Mouse (Mus musculus): ENCODE results near the gene Cnpy1. TPM values are rescaled to one million over a fixed set of nuclear protein-coding genes. Genes with fewer than 3 reads are reported as not detected.

The Cnpy1 gene
- polyA plus RNA-seq, 1 experiment from 2014 or later = 0.60 TPM

DNA sequence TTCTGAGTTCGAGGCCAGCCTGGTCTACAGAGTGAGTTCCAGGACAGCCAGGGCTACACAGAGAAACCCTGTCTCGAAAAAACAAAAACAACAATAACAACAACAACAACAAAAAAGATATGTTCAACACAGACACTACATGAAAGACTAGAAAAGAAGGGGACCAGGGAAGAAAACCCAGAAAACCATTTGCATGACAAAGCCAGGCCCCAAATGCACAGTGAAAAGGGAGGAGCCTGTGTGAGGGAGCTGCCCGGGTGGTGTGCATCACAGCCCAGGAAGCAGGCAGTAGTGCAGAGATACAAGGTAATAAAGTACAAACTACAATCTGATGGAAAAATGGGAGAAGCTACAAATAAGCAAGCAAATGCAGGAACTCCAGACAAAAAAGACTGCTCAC, 13.5 kb downstream of the Cnpy1 start:
- Histone ChIP-seq H3K27me3 (replicated peaks; ENCODE audit: control insufficient read depth, insufficient read depth, low read length) (no peaks in the 10 kb centered on the region), H3K4me2 (ENCODE audit: low read depth, low read length) (no peak overlapping the region), H3K4me1 (ENCODE audit: control insufficient read depth, insufficient read depth, low read length) (no peaks in the 10 kb centered on the region), H3K9ac (ENCODE audit: low read depth, low read length) (no peak overlapping the region), H3K27ac (ENCODE audit: low read length) (no peak overlapping the region), H3K36me3 (ENCODE audit: control insufficient read depth, insufficient read depth, low read length) (no peaks in the 10 kb centered on the region), H3K9me3 (ENCODE audit: control insufficient read depth, low read length) (no peaks in the 10 kb centered on the region), H3K4me3 (ENCODE audit: low read length) (no peak overlapping the region)
- ATAC-seq = no peak
- 72% methylated on average over 3 of the region's 3 CpGs for WGBS

DNA sequence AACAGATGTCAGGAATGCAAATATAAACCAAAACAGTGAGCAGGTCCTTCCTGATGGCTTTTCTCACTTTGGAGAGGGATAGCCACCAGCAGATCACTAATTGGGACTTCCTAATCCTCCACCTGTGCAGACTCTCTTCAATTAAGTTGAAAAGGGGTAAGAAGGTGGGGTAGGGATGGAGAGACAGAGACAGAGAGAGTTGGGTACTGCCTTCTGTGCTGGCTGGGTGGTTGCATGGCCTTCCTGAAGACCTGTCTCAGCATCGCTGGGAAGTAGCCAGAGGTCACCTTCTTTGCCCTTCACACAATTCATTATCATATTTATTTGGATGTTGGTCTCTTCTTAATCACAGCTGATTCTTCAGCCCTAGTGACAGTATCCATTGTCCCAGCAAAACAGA, 26.0 kb downstream of the Cnpy1 start:
- no peak overlapping the region for H3K4me3 ChIP-seq (ENCODE audit: low read length)

DNA sequence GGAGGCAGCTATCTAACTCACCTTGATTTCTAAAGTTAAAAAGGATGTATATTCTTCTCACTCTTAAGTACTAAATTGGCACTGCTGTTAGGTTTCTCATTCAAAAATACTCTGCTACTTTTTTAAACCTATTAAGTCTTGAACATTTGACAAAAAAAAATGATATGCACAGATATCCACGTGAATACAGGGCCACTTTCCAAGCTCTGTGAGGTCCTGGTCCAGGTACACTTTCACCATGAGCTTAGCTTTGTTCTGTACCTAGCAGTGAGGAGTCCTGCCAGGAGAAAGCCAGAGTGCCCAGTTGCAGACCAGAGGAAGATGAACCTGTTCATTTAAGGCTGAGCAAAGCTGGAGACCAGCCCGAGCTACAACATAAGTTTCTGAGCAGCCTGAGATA, 32.2 kb downstream of the Cnpy1 start:
- Histone ChIP-seq H3K4me2 (ENCODE audit: low read depth, low read length) (no peak overlapping the region), H3K9me3 (ENCODE audit: control insufficient read depth, low read length) (no peaks in the 10 kb centered on the region), H3K27ac (ENCODE audit: low read length) (no peak overlapping the region), H3K9ac (ENCODE audit: low read depth, low read length) (no peak overlapping the region), H3K4me1 (ENCODE audit: control insufficient read depth, insufficient read depth, low read length) (peaks cover 7% of the 10 kb centered on the region), H3K36me3 (ENCODE audit: control insufficient read depth, insufficient read depth, low read length) (no peaks in the 10 kb centered on the region), H3K4me3 (ENCODE audit: low read length) (no peak overlapping the region), H3K27me3 (replicated peaks; ENCODE audit: control insufficient read depth, insufficient read depth, low read length) (peaks cover 42% of the 10 kb centered on the region)
- no peak for ATAC-seq
- WGBS = 61% methylated on average over 2 of the region's 2 CpGs

More for the DNA sequence above, 26.0 kb downstream of the Cnpy1 start:
- Histone ChIP-seq H3K9ac (ENCODE audit: low read depth, low read length) (no peak overlapping the region), H3K27ac (ENCODE audit: low read length) (no peak overlapping the region), H3K4me1 (ENCODE audit: control insufficient read depth, insufficient read depth, low read length) (no peaks in the 10 kb centered on the region), H3K36me3 (ENCODE audit: control insufficient read depth, insufficient read depth, low read length) (no peaks in the 10 kb centered on the region), H3K27me3 (replicated peaks; ENCODE audit: control insufficient read depth, insufficient read depth, low read length) (peaks cover 4% of the 10 kb centered on the region), H3K4me2 (ENCODE audit: low read depth, low read length) (no peak overlapping the region), H3K9me3 (ENCODE audit: control insufficient read depth, low read length) (no peaks in the 10 kb centered on the region)
- ATAC-seq = no peak
- WGBS = 93% methylated on average over 1 of the region's 1 CpGs

DNA sequence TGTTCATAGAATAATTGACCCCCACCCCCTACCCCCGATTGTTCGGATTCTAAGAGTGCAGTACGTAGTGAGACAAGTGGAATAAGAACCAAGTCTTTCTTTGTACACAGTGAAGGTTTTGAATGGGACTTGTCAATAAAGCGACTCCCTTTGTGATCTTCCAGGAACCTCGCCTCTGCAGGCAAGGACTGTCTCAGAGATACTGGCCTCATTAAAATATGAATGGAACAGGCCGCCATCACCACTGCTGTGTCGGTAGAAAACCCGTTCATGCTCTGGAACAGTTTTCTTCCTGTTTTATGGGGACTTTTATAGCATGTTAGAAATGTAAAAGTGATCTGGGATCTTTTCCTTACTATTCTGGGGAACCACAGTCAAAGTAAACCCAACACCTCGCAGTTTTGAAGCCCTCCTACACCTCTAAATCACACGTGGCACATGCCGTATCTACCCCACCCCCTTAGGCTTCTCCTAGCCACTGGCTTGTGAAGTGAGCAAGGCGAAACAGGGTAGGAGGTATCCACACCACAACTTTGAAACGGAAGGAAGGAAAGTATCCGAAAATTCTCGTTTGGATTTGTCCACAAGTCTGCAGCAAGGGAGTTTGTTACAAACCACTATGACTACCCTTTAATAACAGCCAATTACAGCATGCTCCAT, 33.8 kb downstream of the Cnpy1 start:
- H3K27me3 ChIP-seq (replicated peaks; ENCODE audit: control insufficient read depth, insufficient read depth, low read length) = peaks cover 54% of the 10 kb centered on the region
- 6% methylated on average over 15 of the region's 15 CpGs for WGBS
- no peaks in the 10 kb centered on the region for H3K36me3 ChIP-seq (ENCODE audit: control insufficient read depth, insufficient read depth, low read length)

DNA sequence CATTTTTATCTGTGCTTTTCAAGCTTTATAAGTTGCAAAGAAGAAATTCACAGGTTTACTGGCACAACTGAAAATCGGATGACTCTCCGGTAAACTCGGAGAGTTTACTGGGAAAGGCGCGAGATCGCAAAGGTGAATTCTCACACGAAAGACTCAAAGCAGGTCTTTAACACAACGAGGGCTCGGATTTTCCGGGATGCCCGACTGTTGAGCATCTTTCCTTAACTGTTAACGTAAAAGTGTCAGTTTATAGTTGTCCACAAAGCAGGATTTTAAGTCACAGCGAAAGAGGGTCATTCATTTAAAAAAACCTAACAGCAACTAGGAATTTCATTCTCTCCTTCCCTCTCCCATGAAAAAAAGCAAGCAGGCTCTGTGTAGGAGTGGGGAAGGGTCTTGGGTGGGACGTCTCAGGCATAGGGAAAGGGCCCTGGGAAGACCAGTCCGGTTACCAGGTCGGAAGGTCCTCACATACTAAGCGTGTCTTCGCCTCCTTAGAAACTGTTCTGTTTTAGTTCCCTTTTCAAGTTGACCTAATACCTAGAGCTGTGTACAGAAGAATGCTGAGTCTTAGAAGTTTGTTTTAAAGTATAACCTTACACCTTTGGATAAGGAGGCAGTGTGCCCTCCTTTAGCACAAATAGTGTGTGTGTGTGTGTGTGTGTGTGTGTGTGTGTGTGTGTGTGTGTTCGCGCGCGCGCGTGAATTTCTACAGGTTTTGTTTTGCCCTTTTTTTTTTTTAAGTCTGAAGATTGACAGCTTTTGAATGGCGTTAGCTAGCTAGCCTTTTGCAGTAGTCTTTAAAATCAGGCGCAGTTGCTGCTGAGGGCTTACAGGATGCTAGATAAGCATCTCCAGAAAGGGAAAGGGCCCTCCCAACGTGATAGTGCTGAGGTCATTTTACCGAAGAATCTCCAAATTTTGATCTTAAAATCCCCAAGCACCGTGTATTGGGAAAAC, 34.7 kb downstream of the Cnpy1 start:
- WGBS = 2% methylated on average over 29 of the region's 29 CpGs

More for the DNA sequence above, 33.8 kb downstream of the Cnpy1 start:
- H3K9me3 ChIP-seq (ENCODE audit: control insufficient read depth, low read length) = no peaks in the 10 kb centered on the region
- H3K4me3 ChIP-seq (ENCODE audit: low read length) = no peak overlapping the region
- H3K9ac ChIP-seq (ENCODE audit: low read depth, low read length) = no peak overlapping the region
- ATAC-seq = no peak
- H3K4me2 ChIP-seq (ENCODE audit: low read depth, low read length) = no peak overlapping the region
- H3K4me1 ChIP-seq (ENCODE audit: control insufficient read depth, insufficient read depth, low read length) = peaks cover 7% of the 10 kb centered on the region
- H3K27ac ChIP-seq (ENCODE audit: low read length) = no peak overlapping the region

DNA sequence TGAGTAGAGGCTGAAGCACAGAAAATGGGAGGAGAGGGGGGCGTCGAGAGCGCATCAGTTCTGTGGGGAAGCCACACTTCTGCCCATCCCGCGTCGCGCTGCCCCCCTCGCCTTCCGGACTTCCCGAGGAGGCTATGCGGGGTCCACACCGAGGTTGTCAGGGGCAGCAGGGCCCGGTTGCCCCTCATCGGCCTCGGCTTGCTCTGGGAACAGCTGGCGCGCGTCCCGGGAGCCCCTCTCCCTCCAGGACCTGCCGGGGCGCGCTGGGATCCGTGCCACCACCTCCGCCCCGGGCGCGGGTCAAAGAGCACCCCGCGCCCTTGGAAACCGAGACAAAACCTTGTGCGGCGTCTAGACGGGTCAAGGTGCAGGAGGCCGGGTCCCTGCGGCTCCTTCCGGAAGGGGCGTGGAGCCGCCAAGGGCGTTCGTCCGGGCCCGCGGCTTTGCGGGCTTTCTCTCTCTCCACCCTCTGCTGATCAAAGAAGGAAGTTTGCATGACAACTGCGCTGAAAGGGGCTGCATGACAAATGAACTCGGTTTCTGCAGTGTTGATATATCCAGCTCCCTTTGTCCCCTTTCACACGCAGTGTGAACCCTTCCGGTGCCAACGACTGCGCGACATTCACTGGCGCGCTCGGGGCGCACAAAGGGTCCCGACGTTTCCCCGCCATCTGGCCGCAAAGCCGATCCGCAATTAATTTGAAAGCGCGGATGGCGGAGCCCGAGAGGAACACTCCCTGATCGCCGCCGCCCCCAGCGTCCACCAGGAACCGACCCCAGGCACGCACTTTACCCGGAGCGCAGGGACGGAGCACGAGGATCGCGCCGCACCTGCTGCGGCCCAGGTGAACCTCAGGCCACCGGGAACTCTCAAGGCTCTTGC, 35.8 kb downstream of the Cnpy1 start:
- Histone ChIP-seq H3K27ac (ENCODE audit: low read length) (no peak overlapping the region), H3K27me3 (replicated peaks; ENCODE audit: control insufficient read depth, insufficient read depth, low read length) (peaks cover 63% of the 10 kb centered on the region), H3K4me3 (ENCODE audit: low read length) (peak overlapping the region; percentile 47), H3K9ac (ENCODE audit: low read depth, low read length) (peak overlapping the region; percentile 36; the same call in 1 of the 2 replicates), H3K4me1 (ENCODE audit: control insufficient read depth, insufficient read depth, low read length) (peaks cover 7% of the 10 kb centered on the region), H3K36me3 (ENCODE audit: control insufficient read depth, insufficient read depth, low read length) (no peaks in the 10 kb centered on the region), H3K9me3 (ENCODE audit: control insufficient read depth, low read length) (no peaks in the 10 kb centered on the region), H3K4me2 (ENCODE audit: low read depth, low read length) (peak overlapping the region; percentile 69)
- WGBS = under 1% methylated on average over 79 of the region's 80 CpGs
- ATAC-seq = peak; percentile 93

More for the DNA sequence above, 34.7 kb downstream of the Cnpy1 start:
- H3K9me3 ChIP-seq (ENCODE audit: control insufficient read depth, low read length) = no peaks in the 10 kb centered on the region
- H3K4me3 ChIP-seq (ENCODE audit: low read length) = no peak overlapping the region; the same call in 1 of the 2 replicates
- H3K27ac ChIP-seq (ENCODE audit: low read length) = no peak overlapping the region
- no peak overlapping the region for H3K9ac ChIP-seq (ENCODE audit: low read depth, low read length)
- ATAC-seq = no peak
- H3K36me3 ChIP-seq (ENCODE audit: control insufficient read depth, insufficient read depth, low read length) = no peaks in the 10 kb centered on the region
- peak overlapping the region; percentile 69; the same call in 1 of the 2 replicates for H3K4me2 ChIP-seq (ENCODE audit: low read depth, low read length)
- peaks cover 59% of the 10 kb centered on the region for H3K27me3 ChIP-seq (replicated peaks; ENCODE audit: control insufficient read depth, insufficient read depth, low read length)
- H3K4me1 ChIP-seq (ENCODE audit: control insufficient read depth, insufficient read depth, low read length) = peaks cover 7% of the 10 kb centered on the region

DNA sequence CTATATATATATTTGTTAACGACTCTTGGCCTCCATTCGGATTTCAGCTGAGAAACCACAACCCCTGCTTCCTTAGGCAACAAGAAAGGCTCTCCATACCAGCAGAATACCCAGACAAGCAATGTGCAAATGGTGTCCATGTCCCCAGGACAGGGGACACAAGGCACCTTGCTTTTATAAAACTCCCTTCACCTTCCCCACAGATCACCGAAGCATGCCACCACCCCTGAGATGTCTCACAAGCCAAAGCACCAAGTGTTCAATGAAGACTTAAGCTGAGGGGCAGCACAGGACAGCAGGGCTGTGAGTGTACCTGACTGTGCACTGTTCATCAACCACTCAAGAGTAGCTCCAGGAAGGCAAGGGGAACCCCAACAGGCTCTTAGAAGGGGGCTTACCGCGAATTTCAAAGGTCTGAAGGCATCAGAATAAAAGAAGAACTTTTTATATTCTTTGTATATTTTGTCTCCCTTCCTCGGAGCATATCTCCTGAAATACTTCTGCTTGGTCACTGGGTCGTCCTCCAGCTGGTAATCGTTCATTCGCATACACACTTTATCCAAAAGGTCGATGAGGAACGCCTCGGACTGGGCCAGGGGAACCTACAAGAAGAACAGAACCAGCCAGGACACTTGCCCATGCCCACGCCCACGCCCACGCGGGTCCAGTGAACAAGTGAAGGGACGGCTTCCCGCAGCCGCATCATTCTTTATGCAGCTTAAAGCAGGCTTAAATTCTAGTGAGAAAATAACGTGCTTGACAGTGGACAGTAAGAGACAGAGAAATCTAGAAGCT, 36.7 kb downstream of the Cnpy1 start:
- Histone ChIP-seq H3K4me2 (ENCODE audit: low read depth, low read length) (no peak overlapping the region), H3K36me3 (ENCODE audit: control insufficient read depth, insufficient read depth, low read length) (no peaks in the 10 kb centered on the region), H3K4me1 (ENCODE audit: control insufficient read depth, insufficient read depth, low read length) (peaks cover 7% of the 10 kb centered on the region), H3K9me3 (ENCODE audit: control insufficient read depth, low read length) (no peaks in the 10 kb centered on the region), H3K9ac (ENCODE audit: low read depth, low read length) (no peak overlapping the region), H3K4me3 (ENCODE audit: low read length) (peak overlapping the region; percentile 47; the same call in 1 of the 2 replicates), H3K27ac (ENCODE audit: low read length) (no peak overlapping the region), H3K27me3 (replicated peaks; ENCODE audit: control insufficient read depth, insufficient read depth, low read length) (peaks cover 57% of the 10 kb centered on the region)
- ATAC-seq = no peak
- WGBS = 11% methylated on average over 20 of the region's 20 CpGs

DNA sequence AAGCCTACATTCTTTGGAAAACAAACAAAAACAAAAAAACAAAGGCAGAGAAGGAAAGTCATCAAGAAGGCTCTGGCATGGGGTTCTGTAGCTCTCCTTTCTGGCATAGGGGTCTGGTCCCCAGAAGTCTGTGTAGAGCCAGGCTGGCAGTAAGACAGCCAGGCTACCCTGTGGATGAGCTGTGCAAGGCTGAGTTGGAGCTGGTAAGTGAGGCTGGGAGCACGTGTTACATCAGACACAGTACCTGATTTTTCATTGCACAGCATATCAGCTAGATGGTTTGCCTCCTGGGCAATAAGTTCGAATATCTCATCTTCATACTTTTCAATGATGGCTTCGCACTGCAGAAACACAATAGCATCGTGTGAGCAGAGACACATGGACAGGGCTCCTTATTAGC, 38.6 kb downstream of the Cnpy1 start:
- no peak overlapping the region for H3K4me3 ChIP-seq (ENCODE audit: low read length)
- H3K9ac ChIP-seq (ENCODE audit: low read depth, low read length) = no peak overlapping the region
- WGBS = 63% methylated on average over 4 of the region's 4 CpGs
- no peak overlapping the region for H3K4me2 ChIP-seq (ENCODE audit: low read depth, low read length)
- no peaks in the 10 kb centered on the region for H3K36me3 ChIP-seq (ENCODE audit: control insufficient read depth, insufficient read depth, low read length)
- H3K4me1 ChIP-seq (ENCODE audit: control insufficient read depth, insufficient read depth, low read length) = peaks cover 7% of the 10 kb centered on the region
- H3K9me3 ChIP-seq (ENCODE audit: control insufficient read depth, low read length) = no peaks in the 10 kb centered on the region
- ATAC-seq = no peak
- no peak overlapping the region for H3K27ac ChIP-seq (ENCODE audit: low read length)
- peaks cover 53% of the 10 kb centered on the region for H3K27me3 ChIP-seq (replicated peaks; ENCODE audit: control insufficient read depth, insufficient read depth, low read length)
